Comparison of ENCODE assay signal across 34 mouse cellular contexts in the genomic region with DNA sequence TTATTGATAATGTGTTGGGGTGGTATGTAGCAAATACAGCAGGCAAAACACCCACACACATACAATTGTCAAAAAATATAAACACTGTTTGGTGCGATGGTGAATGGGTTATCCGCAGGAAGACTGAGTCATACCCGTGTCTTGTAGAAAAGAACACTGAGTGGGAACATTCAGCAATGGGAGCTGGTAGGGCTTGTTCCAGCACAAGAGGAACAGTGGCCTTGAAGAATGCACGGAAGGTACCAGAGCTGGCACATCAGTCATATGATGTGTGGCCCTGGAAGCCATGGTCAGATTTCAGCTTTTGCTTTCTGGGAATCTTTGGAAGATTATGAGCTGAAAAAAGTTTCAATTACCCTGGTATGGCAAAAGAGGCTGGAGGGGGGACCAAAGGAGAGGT. TPM values are rescaled to one million over a fixed set of nuclear protein-coding genes. Genes with fewer than 3 reads are reported as not detected.
"Had no signal": no experiment of that assay in that cellular context is flagged by ENCODE, and none has a peak within 500 bp of the region (broad histone marks: within the 10 kb centered on the region; RNA-seq: fewer than 3 reads in every experiment).

No protein-coding gene starts in this region.

- H3K4me1 ChIP-seq: limb, embryonic 13.5 days; limb, embryonic 15.5 days; liver, embryonic 12.5 days; liver, embryonic 13.5 days; liver, embryonic 15.5 days had no signal

- H3K9me3 ChIP-seq: limb, embryonic 10.5 days; limb, embryonic 12.5 days; limb, embryonic 13.5 days; limb, embryonic 15.5 days; liver, embryonic 12.5 days; liver, embryonic 13.5 days; liver, embryonic 15.5 days; lung, embryonic 15.5 days; megakaryocyte, embryonic 14.5 days; midbrain, embryonic 10.5 days; midbrain, embryonic 12.5 days; midbrain, embryonic 13.5 days; midbrain, embryonic 15.5 days; neural tube, embryonic 12.5 days had no signal

- H3K36me3 ChIP-seq: limb, embryonic 10.5 days; limb, embryonic 12.5 days; limb, embryonic 13.5 days; limb, embryonic 15.5 days; liver, embryonic 12.5 days; liver, embryonic 13.5 days; liver, embryonic 15.5 days; lung, embryonic 15.5 days; midbrain, embryonic 10.5 days; midbrain, embryonic 12.5 days; midbrain, embryonic 13.5 days; midbrain, embryonic 15.5 days; neural tube, embryonic 12.5 days had no signal

- H3K27ac ChIP-seq: limb, embryonic 10.5 days; limb, embryonic 12.5 days; limb, embryonic 13.5 days; limb, embryonic 15.5 days; liver, embryonic 12.5 days; liver, embryonic 13.5 days; liver, embryonic 14.5 days; liver, embryonic 15.5 days; lung, embryonic 15.5 days; macrophage; midbrain, embryonic 10.5 days; midbrain, embryonic 12.5 days; midbrain, embryonic 13.5 days; midbrain, embryonic 15.5 days; neural tube, embryonic 12.5 days had no signal

- ATAC-seq: liver, embryonic 12.5 days; liver, postnatal 0 days; midbrain, embryonic 13.5 days; midbrain, embryonic 15.5 days; midbrain, embryonic 16.5 days had no signal

- H3K4me3 ChIP-seq: limb, embryonic 10.5 days; limb, embryonic 12.5 days; limb, embryonic 13.5 days; limb, embryonic 15.5 days; liver, embryonic 12.5 days; liver, embryonic 13.5 days; liver, embryonic 15.5 days; lung, embryonic 15.5 days; megakaryocyte, embryonic 14.5 days; midbrain, embryonic 10.5 days; midbrain, embryonic 12.5 days; midbrain, embryonic 13.5 days; midbrain, embryonic 15.5 days; myocyte; neural tube, embryonic 12.5 days had no signal

- H3K9ac ChIP-seq: limb, embryonic 12.5 days; limb, embryonic 13.5 days; limb, embryonic 15.5 days; liver, embryonic 12.5 days; liver, embryonic 13.5 days; liver, embryonic 14.5 days; liver, embryonic 15.5 days; liver, postnatal 0 days; lung, embryonic 14.5 days; lung, embryonic 15.5 days; midbrain, embryonic 12.5 days; midbrain, embryonic 13.5 days; midbrain, embryonic 15.5 days; neural tube, embryonic 12.5 days had no signal

- DNase-seq: left cerebral cortex, postnatal 4 days; liver; liver, embryonic 13.5 days; liver, postnatal 0 days; lung, adult 18-20 months; lung, adult 2 months; lung, embryonic 14.5 days; lung, postnatal 14 days; lung, postnatal 36 days; lung, postnatal 4 days; midbrain, embryonic 14.5 days had no signal

- H3K27me3 ChIP-seq: limb, embryonic 13.5 days; limb, embryonic 15.5 days; liver, embryonic 15.5 days; lung, embryonic 15.5 days; midbrain, embryonic 13.5 days; midbrain, embryonic 15.5 days; neural tube, embryonic 12.5 days had no signal

- H3K4me2 ChIP-seq: limb, embryonic 12.5 days; limb, embryonic 13.5 days; limb, embryonic 15.5 days; liver, embryonic 11.5 days; liver, embryonic 12.5 days; liver, embryonic 13.5 days; liver, embryonic 15.5 days; lung, embryonic 14.5 days; lung, embryonic 15.5 days; midbrain, embryonic 11.5 days; midbrain, embryonic 12.5 days; midbrain, embryonic 13.5 days; midbrain, embryonic 15.5 days; neural tube, embryonic 12.5 days had no signal

RNA-seq across cellular contexts. Expression of a gene that starts 16.6 kb away (rescaled TPM):
- total RNA-seq: liver, adult 2 months; megakaryocyte progenitor cell, adult 5-6 weeks; megakaryocyte-erythroid progenitor cell, adult 5-6 weeks; monocyte, adult 5-6 weeks had no signal
- polyA plus RNA-seq: liver, adult 2 months; liver, embryonic 13.5 days; liver, postnatal 0 days; macrophage had no signal
